Mouse (Mus musculus) brain, embryonic 14.5 days (tissue): ENCODE measurements around the gene Snx14. TPM values are rescaled to one million over a fixed set of nuclear protein-coding genes. Genes with fewer than 3 reads are reported as not detected.

ENCODE experiments used
- DNase-seq: peaks from one replicate; pipeline ENCODE4 v3.0.0-alpha.2; 2011; ENCODE audit warnings: low read depth
- CTCF ChIP-seq: fragments of 200-500 bp; IDR thresholded peaks from 2 replicates; pipeline ENCODE4 v1.5.1; 2012; ENCODE audit warnings: inconsistent platforms, mild to moderate bottlenecking, moderate library complexity, borderline replicate concordance; ENCODE audit not compliant: insufficient read depth, insufficient read length; ENCODE audit errors: extremely low read depth
- POLR2A ChIP-seq: fragments of 200-500 bp; IDR thresholded peaks from 2 replicates; pipeline ENCODE4 v1.6.1; 2012; ENCODE audit warnings: mild to moderate bottlenecking, inconsistent platforms, borderline replicate concordance; ENCODE audit not compliant: poor library complexity, insufficient read depth, insufficient read length, severe bottlenecking; ENCODE audit errors: extremely low read depth
- polyA plus RNA-seq: library from polyadenylated mRNA; depleted of rRNA; stranded (reverse); fragments of >200 nt; gene quantifications from 2 replicates; pipeline ENCODE4 v1.2.3, GENCODE M21; 2012

The Snx14 gene
- polyA plus RNA-seq, 1 experiment: 30.6 TPM

DNA sequence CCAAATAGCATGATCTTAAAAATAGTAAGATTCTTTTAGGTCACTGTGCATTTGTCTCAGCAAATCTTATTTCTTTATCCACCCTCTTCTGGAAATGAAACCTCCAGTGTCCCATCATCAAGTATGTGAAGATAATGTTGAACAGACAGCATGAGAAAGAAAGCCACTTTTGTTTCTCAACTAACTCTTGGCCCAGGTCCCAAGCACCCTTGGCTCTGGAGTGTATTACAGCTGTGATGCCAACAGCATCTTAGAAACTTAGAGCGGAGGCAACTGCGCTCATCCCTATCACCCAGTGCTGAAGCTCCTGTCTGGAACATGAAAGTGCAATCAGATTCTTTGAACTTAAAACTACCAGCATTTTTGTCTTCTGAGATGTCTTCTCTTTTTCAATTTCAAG is 69.1 kb downstream of the Snx14 start:
- peak; percentile 12 for DNase-seq
- TF ChIP-seq CTCF (no peak), POLR2A (no peak)

DNA sequence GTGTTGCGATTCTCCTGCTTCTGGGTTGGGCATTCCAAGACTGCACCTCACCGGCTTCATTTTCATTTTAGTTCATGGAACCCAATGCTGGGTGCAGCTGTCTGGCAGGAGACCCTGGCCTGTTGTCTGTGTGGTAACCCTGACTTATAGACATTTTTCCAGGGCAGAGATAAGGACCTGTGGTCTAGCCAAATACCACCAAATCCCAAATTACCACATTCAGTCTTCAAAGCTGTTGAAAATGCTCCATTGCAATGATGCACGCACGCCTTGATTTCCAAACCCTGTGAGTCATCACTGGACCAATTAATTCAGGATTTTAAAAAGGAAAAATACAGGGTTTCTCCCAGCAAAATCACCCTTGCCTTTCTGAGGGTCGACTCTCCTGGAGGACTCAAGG is 70.3 kb downstream of the Snx14 start:
- no peak for DNase-seq
- TF ChIP-seq CTCF: no peak
- no peak for TF ChIP-seq POLR2A

DNA sequence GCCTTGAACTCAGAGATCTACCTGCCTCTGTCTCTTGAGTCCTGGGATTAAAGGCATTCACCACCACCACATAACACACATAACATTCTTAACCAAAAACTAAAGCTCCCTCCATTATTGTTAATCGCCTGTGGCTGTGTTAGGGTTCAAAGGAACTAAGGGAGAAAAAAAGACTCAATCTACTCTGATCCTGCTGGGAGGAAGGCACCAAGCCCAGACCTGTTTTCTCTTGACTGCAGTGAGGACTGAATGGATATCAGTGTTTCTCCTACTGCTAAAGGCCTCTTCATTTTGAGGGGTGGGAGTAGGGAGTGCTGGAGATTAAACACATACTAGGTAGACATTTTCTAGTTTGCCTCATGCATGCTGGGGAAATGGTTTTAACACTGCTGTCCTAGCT is 71.0 kb downstream of the Snx14 start:
- peak; percentile 30 for DNase-seq
- TF ChIP-seq POLR2A: no peak
- TF ChIP-seq CTCF: no peak

DNA sequence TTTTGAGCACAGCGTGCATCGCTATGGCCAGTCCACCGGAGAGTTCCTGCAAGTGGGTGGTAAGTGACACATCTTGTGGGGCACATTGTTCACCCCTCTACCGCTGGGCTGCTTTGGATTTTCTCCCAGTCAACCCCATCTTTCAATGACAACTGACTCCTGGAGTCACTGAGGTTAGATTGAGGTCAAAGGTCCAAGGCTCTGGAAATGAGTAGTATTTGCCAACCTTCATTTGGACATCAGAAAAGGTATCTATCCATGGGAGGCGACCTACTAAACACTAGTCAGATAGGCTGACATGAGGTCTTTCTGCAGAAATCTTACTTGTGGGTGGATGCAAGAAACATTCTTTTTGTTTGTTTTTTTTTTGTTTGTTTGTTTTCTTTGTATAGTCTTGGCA is 71.4 kb downstream of the Snx14 start:
- DNase-seq: no peak
- no peak for TF ChIP-seq CTCF
- TF ChIP-seq POLR2A: no peak

DNA sequence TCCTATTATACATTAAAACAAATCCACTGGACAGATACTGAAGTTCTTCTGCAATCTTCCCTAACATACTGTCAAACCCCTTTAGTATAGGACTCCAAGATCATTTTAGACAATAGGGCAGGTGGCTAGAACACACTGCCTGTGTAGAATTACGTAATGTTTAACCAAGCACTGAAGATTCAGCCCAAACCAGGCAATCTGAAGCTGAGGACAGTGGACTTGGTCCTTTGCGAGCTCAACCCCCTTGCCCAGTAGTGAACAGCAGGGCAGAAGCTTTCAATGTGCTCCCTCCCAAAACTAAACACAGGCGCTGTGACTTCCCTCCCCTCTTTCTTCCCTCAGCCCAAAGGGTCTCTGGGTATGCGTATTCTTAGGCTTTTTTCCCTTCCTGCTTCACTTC is 71.9 kb downstream of the Snx14 start:
- TF ChIP-seq CTCF (no peak), POLR2A (no peak)
- no peak for DNase-seq

DNA sequence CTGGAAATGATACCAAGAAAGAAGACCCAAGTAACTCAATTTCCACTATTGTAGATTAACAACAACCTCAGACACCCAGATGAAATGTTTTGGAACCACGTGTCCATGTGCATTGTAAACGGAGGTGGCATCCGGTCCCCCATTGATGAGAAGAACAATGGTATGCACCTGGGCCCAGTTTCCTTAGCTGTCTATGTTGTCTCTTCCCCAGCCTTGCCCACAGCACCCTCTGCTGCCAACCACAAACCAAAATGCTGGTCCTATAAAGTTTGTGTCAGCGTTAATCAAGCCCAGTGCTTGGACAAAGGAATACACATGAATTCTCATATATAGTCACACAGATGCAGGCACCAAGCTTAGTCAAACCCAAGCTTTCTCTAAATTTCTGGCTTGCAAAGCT is 72.5 kb downstream of the Snx14 start:
- no peak for DNase-seq
- no peak for TF ChIP-seq CTCF
- no peak for TF ChIP-seq POLR2A

DNA sequence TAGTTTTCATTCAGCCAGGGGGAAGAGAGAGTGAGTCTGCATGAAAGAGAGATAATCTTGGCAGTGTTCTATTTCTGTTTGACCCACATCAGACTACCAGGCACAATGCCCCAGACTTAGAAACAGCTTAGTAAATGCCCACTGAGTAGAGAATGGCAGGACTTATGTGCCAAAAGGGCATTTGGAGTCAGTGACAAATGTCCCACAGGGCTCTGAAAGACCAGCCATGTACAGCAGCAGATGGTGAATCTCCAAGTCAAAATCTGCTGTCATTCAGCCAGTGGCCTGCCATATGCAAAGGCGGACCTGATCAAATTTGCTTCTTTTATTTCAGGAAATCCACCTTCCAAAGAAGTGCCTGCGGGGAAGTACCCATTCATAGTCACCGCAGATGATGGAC is 75.7 kb downstream of the Snx14 start:
- DNase-seq: peak; percentile 22

DNA sequence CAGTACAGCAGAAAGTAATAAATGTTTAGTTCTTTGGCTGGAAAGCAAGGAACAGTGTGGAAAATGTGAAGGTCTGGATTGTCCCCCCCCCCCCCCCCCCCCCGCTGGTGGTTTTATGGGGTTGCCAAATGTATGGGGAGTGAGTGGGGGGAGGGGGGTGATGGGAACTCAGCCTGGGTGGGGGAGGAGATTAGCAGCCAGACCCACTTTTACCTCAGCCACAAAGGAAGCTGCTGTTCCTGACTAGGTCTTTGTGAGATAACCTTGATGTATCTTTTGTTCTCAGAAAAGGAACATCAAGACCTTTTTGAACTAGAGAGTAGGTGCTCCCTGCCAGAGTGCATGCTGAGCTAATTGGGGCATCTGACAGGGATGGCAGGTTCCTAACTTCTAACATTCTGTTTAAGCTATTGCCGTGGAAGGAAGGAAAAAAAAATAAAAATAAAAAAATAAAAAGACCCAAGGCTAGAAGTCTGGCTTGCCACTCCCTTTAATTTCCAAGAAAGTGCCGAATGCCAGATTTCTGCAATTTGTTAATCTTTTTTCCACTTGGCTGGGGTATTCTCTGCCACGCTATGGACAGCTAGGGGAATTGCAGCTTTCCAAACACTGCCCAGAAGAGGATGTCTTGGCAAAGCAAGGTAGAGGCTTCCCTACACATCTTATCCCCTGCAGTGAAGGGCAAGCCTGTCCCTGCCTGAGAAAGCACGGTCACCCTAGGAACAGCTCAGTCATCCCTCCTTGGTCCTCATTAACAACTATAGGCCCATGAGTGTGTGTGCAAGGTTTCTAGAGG is 76.5 kb downstream of the Snx14 start:
- peak; percentile 54 for DNase-seq
- TF ChIP-seq POLR2A: no peak
- TF ChIP-seq CTCF: peak; percentile 32; the same call in 1 of the 2 replicates

More for the DNA sequence above, 75.7 kb downstream of the Snx14 start:
- no peak for TF ChIP-seq CTCF
- no peak for TF ChIP-seq POLR2A

DNA sequence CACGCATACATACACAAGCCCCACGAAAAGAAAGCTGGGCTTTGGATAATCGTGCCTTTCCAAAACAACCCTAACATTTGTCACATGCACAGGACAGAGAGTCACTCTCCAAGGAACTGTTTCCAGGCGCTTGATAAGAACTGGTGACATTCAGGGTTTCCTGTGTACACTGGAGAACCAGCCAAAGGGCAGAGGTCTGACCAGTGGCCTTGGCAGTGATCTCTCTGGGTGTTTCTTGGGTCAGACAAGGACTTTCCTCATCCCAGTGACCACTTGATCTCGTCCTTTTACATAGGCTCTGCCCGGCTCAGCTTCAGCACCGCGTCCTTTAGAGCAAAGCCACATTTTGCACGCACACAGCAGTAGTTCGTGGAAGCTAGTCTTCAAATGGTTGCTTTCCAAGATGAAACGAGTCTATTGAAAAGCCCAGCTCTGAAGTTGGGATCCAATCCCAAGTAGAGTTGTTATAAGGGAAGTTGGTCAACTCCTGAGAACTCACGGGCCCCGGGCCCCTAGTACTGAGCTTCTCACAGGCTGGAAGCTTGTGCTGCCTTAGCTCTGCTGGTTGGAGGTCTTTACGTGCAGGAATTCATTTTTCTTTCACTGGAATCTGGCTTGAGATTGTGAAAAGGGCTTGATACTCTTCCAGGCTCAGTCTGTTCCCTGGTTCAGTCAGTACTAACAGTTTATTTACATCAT is 77.4 kb downstream of the Snx14 start:
- TF ChIP-seq CTCF (no peak), POLR2A (no peak)
- peak; percentile 40 for DNase-seq

DNA sequence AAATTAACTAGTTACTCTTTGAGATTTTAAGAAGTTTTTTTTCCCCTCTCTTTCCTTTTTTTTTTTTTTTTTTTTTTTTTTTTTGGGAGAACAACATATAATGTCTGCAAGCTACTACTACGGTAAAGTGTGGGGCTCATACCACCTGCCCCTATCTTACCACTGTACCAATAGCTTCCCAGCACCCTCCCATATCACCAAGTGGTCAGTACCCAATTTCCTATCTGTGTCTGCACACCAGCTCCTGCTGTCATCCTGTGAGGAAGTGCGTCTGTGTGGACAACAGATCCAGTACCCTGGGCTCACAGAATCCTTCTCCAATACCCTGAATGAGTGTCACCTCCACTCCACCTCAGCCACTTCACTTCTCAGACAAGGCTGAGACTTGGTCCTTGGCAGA is 79.6 kb downstream of the Snx14 start:
- no peak for DNase-seq
- TF ChIP-seq CTCF: no peak
- no peak for TF ChIP-seq POLR2A

DNA sequence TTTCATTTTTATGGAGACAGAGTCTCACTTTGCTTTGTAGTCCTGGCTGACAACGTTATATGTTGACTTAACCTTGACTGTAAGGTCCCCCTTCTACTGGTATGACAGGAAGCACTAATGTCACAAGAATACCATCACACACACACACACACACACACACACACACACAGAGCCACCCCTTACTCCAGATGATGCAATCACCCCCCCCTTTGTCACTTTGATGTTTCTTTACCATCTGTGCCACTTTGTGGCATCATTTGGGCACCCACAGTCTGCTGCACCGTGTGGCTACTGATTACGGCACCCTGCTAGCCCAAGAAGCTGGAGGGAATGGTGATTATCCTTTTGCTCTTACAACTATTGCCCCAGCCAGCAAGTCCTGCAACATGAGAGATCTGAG is 81.6 kb downstream of the Snx14 start:
- no peak for DNase-seq
- TF ChIP-seq CTCF (no peak), POLR2A (no peak)

DNA sequence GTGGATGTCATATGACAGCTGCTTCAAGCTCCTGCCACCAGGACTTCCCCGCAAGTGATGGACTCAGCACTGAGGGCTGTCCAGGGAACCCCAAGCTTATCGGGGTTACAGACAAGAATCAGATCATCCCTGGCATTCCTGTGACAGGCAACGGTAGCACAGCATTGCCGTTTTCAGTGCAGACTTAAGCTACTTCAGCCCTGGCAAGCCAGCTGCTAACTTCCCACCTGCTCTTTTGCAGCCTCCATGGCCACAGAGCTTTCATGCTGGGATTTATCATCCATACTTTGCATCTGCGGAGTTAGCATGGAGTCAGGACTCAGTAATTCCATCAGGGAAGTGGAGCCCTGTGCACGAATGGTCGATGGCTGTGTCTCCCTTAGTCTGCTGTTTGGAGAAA is 85.3 kb downstream of the Snx14 start:
- DNase-seq: no peak
- TF ChIP-seq CTCF: no peak
- no peak for TF ChIP-seq POLR2A

DNA sequence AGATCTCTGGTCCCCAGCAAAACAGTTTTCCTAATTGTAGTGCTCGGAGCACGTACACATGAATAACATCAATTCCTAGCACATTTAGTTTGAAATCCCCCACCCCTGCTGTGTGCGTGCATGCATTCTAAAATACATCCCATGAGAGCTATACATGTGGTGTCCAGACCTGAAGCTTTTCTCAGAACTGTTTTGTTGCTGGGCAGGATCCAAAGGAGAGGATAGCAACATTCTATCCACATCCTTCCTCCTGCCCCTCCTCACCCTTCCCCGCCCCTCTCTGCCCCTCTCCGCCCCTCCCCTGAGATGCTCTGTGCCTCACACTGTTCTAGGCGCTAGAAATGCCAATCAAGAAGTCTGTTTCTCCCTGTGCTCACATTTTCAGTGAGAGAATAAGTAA is 86.0 kb downstream of the Snx14 start:
- no peak for TF ChIP-seq POLR2A
- TF ChIP-seq CTCF: no peak
- no peak for DNase-seq

DNA sequence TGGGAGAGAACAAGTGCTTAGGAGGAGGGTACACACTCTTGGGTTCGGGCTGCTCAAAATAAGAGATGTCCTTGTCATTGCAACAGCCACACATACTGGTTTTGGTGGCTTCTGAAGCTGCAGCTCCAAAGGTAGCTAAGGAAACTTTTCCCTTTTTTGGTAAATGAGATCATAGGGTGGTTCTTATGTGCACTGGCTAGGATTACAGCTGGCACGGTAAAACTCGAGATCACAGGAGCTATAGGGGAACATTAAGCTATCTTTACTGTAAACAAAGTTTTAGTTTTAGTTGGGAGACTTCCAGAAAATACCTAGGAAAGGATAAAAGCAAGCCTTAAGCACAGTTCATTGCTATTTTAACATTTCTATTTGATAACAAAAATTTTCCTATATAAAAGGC is 87.6 kb downstream of the Snx14 start:
- no peak for TF ChIP-seq POLR2A
- TF ChIP-seq CTCF: no peak
- no peak for DNase-seq
